Mouse (Mus musculus) megakaryocyte progenitor cell, adult 5-6 weeks (primary cell): ENCODE measurements around the gene Zfp628. TPM values are rescaled to one million over a fixed set of nuclear protein-coding genes. Genes with fewer than 3 reads are reported as not detected.
"Not testable (repeated sequence)": the region's sequence is repeated elsewhere in the genome, so short reads cannot be mapped to it uniquely, and the experiment has no call there.

ENCODE experiments used
- ATAC-seq: replicated peaks from 2 replicates; pipeline ENCODE4 v1.8.0; 2016; ENCODE audit warnings: mild to moderate bottlenecking, moderate TSS enrichment, inconsistent platforms; ENCODE audit not compliant: poor library complexity
- total RNA-seq, 2 experiments: library from RNA; stranded (forward) in 1 of 2; stranded (reverse) in 1 of 2; fragments of 157-497, 149-512 nt in 1 of 2; fragments of 200-1000 nt in 1 of 2; gene quantifications; 2 replicates each; pipeline versions ENCODE4 v1.2.3 to v1.2.4; 2015 to 2017

Zfp628 gene
- 7.4 and 8.0 TPM in 2 replicates for total RNA-seq (2015)
- 1.9 and 2.7 TPM in 2 replicates for total RNA-seq (2017)

DNA sequence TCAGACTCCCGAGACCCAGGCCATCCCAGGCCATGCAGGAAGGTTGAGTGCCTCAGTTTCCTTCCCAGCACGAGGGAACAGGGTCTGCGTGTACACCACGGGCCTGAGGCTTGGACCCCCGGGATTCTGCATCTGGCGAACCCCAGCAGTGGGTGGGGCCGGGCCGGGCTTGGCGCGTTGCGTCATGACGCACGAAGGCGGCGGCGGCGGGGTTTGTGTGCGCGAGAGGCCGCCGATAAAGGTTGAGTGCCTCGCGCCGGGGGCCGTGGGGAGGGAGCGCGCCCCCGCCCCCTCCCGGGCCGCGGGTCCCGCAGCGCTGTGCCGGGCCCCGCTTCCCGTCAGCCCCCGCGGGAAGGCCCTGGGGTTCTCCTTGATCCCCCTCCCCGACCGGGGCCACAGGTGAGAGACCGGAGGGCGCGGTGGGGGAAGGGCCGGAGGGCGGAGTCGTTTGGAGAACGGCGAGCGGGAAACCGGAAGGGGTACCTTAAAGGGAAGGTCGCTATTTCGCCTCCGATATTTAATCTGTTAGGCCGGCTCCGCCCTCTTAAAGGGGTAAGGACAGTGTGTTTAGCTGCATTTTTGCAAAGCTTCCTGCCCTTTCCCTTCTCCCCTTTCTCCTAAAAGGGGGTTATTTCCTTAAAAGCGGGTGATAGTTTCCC is at the start of gene Zfp628:
Gene Zfp628 (plus strand): TSS at position 211 of the 659 bp plus-strand sequence.
- peak; percentile 88 for ATAC-seq

DNA sequence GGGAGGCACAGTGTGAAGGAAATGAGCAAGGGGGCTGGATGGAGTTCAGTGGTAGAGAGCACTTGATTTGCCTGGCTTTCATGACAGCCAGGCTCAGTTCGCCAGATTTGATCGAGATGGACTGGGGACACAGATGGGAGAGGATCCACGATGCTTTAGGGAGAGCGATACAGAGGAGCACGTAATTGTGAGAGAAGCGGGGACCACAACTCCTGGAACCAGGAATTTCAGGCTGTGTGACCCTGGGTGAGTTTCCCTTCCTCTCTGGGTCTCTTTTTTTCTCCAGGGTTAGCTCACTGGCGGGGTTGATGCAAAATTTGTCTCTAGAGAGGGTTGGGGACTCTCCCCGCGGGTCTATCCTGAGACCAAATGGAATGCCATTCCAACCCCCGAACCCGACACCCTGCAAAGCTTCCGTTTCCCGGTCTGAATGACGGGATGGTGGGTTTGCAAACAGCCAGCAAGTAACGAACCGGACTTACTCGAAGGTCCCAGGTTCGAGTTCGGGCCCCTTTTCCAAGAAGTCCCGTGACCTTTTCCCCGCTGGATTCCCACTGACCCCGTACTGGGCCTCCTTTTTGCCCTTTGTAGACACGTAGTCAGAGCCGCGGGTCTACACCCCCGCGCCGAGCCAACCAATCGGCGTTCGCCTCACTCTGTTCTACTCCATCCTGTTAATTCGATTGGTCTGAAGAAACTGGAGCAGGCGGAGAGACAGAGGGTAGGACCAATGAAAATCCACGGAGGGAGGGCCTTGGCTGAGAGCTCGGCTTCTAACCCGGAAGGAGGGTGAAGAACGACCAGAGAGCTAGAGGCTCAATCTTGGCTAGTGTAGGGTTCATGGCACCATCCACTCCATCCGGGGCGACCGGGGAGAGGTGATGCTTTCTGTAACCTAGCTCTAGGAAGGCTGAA is 49.2 kb upstream of the Zfp628 start:
- peak; percentile 95 for ATAC-seq

DNA sequence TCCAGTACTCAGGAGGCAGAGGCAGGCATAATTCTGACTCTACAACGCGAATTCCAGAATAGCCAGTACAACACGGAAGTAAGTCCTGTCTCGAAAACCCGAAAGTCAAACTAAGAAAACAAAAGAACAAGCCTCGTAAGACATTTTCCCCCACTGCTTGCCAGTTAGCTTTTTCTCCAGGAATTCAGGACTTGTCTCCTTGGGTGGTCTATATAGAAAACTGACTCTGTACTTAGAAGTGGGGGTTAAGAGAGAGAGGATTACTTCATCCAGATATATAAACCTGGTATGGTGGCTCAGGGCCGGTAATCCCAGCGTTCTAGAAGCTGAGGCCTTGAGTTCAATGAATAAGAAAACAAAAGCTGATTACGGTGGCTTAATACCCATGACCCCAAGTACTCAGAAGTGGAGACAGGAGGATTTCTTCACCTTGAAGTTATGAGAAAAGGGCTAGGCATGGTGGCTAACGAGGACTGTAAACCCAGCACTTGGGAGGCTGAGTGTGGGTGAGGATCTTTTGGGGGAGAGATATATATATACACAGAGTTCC is 48.3 kb upstream of the Zfp628 start:
- ATAC-seq: no peak

DNA sequence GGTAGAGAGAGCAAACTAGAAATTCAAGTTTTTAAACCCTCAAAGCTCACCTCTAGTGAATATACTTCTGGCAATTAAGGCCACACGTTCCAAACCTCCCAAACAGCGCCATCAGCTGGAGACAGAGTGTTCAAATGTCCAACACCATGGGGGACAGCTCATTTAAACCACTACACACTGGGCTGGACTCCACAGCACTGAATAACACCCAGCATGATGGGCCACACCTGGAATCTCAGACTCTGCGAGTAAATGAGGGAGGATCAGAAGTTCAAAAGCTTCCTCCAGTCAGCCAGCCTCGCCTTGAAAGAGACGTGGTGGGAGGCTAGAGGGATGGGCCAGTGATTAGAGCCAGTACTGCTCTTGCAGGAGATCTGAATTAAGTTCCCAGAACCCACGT is 44.9 kb upstream of the Zfp628 start, which contains the start of gene Isoc2b:
Gene Isoc2b (minus strand): TSS at position 126 of the 400 bp plus-strand sequence.
- ATAC-seq: no peak

DNA sequence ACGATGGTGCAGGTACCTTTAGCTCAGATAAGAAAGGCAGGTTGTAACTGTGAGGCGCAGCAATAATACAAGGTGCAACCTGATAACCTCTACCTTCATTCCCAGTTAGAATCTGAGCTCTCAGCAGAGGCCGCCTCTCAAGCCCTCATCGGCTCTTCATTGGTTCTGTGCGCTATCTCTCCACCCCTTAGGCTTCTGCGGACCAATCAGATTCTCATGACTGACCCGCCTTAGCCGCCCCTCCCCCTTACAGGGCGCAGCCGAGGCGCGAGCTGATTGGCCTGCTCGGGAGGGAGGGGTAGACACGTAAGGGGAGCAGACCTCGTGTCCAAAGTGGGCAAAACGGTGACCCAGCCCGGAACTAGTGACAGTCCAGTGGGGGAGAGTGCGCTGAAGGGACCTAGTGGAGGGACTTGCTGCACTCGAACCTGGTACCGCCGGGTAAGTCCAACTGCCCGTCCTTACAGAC is 38.2 kb upstream of the Zfp628 start, which contains the start of gene Isoc2a:
Gene Isoc2a (plus strand): TSS at position 401 of the 469 bp plus-strand sequence.
- peak; percentile 98 for ATAC-seq

DNA sequence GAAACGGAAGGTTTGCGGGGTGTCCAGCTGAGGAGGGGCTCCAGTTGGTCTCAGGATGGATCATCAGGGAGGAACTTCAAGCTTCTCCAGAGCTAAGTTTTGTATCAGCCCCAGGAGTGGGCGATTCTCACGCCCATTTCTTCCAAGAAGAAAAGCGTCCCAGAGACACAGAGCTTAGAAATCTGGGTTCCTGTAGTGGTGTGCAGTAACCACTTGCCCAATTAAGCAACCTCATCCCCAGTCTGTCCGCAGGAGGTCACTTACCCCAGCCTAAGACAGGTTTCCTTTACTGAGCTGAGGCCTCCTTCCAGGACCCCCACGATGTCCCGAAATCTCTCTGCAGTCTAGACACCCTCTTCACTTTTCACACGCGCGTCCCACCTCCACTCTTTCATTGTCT is 37.8 kb upstream of the Zfp628 start:
- ATAC-seq: peak; percentile 23

DNA sequence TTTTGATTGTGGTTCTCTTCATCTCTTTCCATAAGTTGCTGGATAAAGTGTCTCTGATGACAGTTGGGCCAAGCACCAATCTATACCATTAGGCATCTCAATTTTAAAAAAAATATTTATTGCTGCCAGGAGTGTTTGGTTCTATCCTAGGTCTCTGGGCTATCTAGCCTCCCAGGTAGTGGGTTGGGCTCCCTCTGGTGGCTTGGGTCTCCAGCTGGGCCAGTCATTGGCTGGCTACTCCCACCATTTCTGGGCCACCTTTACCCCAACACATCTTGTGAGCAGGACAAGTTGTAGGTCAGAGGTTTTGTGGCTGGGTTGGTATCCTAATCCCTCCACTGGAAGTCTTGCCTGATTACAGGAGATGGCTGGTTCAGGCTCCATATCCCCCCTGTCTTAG is 36.8 kb upstream of the Zfp628 start:
- peak; percentile 46 for ATAC-seq

DNA sequence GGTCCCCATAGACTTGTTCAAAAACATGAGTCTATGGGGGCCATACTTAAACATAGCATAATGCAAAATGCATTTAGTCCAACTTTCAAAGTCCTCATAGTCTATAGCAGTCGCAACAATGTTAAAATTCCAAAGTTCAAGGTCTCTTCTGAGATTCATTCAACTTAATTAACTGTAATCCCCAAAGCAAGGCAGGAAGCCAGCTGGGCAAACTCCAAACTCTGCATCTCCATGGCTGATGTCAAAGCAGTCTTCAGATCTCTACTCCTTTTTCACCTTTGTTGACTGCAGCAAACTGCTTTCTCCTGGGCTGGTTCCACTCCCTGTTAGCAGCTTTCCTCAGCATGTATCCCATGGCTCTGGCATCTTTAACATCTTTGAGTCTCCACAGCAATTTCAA is 36.0 kb upstream of the Zfp628 start:
- not testable (repeated sequence) for ATAC-seq

DNA sequence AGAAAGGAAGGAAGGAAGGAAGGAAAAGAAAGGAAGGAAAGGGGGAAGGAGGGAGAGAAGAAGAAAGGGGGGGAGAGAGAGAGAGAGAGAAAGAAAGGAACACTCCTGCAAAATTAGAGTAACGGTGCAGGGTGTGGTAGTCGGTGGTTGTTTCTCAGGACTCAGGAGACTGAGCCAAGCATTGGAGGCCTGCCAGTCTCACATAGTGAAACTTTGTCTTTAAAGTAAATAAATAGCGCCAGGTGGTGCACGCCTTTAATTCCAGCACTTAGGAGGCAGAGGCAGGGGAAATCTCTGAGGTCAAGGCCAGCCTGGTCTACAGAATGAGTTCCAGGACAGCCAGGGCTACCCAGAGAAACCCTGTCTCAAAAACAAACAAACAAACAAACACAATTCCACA is 28.3 kb upstream of the Zfp628 start:
- ATAC-seq: no peak

DNA sequence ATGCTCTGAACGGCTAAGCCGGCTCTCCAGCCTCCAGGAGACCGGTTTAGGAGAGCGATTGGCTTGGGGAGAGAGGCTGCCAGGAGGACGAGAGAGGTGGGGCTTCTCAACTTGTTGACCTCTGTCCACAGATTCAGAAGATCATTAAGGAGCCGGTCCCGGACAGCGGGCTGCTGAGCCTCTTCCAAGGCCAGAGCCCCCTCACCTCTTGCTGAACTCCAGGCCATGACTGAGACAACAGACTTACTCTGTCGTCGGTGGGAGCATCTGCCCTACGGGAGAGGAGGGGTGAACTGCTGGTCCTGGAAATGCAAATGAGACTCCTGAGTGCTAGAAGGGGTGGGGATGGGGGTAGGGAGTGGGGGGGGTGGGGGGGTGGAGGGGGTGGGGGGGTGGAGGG is 19.8 kb upstream of the Zfp628 start:
- no peak for ATAC-seq

DNA sequence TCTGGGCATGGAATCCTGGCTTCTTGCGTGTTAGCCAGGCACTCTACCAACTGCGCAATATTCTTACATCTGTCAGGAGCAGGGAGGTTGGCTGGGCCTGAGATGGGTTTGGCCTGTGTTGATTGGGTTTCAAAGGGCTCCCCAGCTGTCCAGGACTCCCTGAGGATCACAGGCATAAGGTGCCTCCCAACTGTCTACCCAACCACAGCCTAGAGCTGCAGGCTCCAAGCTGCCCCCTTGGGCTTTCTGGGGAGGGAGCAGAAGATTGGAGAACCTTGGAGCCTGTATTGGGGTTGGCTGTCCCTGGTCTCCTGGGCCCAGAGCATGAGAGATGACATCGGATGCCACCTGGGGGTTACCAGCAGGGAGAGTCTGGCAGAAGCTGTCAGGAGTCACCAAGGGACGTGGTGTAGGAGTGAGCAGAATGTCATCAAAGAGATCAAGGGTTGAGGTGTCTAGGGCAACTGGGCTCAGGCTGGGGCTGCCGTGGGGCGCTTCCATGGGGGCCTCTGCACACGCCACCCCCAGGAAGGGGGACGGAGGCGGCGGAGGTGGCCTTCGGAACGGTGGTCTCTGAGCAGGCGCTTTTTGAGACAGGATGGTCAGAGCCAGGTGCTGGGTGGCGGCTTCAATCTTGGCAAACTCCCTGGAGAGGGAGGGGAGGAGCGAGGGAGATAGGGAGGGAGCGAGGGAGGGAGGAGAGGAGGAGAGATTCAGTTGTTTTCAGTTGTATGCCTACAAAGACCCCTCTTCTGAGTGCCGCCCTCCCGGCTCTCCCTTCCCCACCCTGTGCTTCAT is 16.0 kb upstream of the Zfp628 start:
- ATAC-seq: no peak; the same call in 1 of the 2 replicates

DNA sequence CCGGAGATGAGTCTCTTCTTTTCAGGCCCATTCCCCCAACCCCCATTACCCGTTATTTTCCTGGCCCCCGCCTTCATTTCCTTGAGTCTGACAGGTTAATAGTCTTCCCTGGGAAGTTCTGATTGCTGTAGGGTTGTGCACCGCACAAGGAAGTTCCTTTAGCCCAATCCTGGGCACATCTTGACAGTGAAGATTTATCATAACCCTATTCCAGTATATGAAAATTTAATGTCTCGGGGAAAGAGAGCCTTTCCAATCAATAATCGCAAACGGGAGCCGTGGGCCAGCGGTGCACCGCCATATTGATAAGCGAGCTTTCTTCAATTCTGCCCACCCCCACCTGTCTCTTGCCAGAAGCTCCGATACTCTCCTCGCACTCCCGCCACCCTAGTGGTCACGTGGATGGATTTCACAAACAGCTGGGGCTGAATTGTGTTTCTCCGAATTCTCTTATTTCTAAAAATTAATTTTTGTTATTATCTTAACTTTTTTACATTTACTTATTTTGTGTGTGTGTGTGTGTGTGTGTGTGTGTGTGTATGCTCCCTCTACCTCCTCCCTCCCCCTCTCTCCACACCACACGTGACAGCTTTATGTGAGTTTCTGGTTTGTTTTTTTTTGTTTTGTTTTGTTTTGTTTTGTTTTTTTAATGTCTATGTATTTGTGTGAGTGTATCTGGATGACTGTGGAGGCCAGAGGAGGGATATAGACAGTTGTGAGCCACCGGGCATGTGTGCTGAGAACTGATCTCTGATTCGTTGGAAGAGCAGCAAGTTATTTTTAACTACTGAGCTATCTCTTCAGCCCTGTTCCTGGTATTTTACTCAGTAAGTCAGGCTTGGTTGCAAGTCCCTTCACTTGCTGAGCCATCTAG is 15.1 kb upstream of the Zfp628 start:
- peak; percentile 69 for ATAC-seq

DNA sequence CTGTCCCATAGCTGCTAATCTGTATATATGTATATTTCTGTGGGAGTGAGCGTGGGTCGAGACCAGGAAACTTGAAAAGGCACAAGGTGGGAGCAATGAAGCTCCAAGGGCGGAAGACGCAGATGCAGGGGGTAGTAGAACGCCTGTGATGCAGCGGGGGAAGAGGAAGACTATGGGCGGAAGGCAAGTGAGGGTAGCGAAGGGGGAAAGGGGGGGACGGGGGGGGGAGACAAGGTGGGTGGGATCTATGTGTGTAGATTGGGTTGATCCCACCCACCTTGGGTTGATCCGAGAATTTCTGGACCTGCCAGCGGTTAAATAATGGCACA is 14.5 kb upstream of the Zfp628 start:
- peak; percentile 9 for ATAC-seq

DNA sequence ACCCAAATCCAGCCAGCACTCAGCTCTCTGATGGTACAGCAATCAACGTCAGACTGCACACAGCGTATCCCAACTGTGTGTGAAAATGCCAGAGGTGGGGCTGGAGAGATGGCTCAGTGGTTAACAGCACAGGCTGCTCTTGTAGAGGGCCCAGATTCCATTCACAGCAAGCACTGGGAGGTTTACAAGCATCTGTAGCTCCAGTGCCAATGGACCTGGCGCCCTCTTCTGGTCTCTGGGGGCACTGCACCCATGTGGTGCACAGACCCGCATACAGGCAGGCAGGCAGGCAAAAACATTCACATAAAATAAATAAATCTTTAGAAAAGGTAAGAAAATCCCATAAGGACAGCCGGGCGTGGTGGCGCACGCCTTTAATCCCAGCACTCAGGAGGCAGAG is 13.8 kb upstream of the Zfp628 start:
- peak; percentile 81 for ATAC-seq

DNA sequence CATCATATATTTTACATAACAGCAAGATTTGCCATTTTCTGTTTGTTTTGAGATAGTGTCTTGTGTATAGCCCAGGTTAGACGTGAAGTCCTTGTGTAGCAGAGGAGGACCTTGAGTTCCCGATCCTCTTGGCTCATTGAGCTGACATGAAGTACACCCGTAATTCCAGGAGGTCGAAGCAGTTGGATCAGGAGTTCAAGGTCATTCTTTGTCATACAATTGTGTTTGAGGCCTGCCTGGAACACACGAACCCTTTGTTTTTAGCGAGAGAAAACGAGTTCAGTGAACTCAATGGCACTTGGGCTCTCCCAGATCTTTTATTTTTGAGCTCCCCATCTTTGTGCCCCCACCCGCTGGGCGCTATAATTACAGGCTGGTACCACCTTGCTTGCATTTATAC is 12.6 kb upstream of the Zfp628 start:
- no peak for ATAC-seq

DNA sequence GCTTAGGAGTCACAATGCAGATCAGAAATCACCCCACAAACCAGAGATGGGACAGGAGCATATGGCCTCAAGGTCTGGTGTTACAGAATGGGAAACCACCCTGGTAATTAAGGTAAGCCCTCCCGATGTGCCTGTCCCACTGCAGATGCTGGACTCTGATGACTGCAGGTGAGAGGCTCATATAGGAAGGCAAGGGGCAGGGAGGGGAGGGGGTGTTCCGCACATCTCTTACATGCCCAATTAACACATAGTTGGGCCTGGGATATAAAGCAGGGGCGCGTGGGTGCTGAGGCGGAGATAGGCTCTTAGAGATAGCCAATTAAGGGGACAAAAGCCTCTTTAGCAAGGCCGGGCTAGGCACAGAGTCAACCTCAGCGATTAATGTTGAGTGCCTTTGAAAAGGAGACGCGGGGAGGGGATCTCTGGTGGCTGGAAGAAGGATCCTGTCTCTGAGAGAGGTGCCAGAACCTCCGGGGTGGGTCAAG is 8.5 kb upstream of the Zfp628 start, which contains the start of gene Gm36210:
Gene Gm36210 (minus strand): TSS at position 51 of the 485 bp plus-strand sequence.
- ATAC-seq: no peak

DNA sequence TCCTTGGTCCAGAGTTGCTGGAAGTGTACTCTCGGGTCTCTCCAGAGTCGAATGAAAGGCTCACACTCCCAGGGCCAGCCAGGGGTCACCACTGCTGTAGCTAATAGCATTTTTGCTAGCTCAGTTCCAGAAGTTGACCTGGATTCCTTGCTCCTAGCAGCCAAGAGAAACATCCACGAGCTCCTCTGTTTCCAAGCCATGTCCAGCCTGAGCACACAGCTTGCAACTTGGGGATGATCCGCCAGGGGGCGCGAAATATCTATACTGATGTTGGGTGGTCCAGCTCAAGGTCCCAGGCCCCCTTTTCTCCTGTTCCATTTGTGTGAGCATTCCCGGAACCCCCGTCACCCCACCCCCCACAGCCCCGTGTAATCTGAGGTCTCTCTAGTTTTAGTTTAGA is 3.5 kb upstream of the Zfp628 start:
- no peak for ATAC-seq

DNA sequence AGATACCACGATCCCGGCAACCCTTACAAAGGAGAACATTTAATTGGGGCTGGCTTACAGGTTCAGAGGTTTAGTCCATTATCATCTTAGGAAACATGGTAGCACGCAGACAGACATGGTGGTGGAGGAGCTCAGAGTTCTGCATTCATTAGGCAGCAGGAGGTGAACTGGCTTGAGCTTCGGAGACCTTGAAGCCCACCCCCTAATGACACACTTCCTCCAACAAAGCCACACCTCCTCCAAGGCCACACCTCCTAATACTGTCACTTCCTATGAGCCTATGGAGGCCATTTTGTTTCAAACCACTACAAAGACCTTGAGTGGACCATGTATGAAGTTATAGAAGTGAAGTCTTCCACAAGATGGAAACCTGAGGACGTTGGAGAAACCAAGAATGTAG is 2.8 kb upstream of the Zfp628 start:
- ATAC-seq: no peak

DNA sequence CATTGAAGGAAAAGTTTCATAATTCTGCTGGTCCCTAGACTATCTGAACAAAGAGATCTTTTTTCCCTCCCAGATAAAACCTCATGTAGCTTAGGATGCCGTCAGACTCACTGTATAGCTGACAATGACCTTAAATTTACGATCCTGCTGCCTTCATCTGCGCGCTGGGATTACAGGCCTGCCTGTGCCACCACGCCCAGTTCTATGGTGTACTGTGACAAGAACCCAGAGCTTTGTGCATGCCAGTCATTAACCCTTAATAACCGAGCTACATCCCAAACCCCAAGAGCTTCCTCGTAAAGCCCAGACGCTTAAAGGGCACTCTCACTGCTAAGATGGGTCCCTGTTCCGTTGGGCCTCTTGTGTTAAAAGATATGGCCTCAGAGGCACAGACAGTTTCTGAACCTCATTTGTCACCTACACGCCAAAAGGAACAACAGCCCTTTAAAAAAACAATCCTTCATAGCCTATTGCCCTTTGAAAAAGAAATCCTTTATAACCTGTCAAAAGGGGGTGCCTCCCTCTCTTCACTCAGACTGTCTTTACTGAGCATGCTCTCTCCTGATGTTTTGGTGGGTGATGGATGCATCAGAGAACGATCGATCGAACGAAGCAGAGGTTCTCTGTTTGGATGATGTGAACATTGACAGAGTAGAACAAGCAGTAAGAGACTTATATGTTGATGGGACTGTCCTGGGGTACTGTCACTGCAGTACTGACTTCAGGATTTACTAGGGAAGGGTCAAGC is 826 bp downstream of the Zfp628 start:
- peak; percentile 43 for ATAC-seq
